In the genomic region with DNA sequence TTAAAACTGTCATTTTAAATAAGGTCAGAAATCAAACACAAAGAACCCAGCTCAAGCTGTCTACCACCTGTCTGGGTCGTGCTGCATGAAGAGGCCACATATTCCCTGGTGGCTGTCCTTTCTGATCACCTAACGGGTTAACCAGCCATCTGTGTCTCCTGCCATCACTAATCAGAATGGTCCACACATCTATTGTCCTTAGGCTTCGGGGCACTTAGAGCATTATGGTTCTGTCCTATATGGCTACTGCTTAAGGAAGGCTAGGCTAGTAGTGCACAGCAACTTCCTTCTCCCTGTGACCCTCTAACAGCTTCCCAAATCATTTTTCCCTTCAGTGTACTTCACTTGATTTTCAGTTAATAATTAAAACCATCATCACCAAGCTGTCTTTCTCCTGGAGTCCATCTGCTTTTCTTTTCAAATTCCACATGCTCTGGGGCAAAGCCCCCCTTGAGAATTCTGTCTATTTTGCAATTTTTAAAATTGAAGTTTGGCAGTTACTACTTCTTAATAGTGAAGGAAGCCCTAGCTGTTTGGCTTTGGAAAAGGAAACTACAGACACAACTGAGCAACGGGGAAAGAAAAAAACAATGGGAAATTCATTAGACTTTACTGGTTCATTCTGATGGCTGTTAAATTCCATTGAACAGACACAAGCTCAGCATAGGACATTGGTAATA, we compare ENCODE assay signal across 22 mouse cellular contexts.
DNase-seq lines count a peak whose midpoint lies in the region; ATAC-seq and TF ChIP-seq lines count a peak whose summit lies in the region.
"Had no signal": no experiment of that assay in that cellular context is flagged by ENCODE, and none has a peak within 500 bp of the region (broad histone marks: within the 10 kb centered on the region; RNA-seq: fewer than 3 reads in every experiment).

No protein-coding gene starts in this region.

- no peak overlapping the region for H3K27ac ChIP-seq in forebrain, embryonic 12.5 days
- H3K27ac ChIP-seq in forebrain, embryonic 11.5 days (ENCODE audit: low read depth, low read length) = no peak overlapping the region
- no peak overlapping the region for H3K27ac ChIP-seq in forebrain, embryonic 16.5 days (ENCODE audit: low read length)
- H3K27ac ChIP-seq: heart, embryonic 13.5 days; kidney, postnatal 0 days; limb, embryonic 15.5 days; stomach, embryonic 15.5 days had no signal

- no peaks in the 10 kb centered on the region for H3K36me3 ChIP-seq in forebrain, embryonic 12.5 days (replicated peaks)
- no peaks in the 10 kb centered on the region for H3K36me3 ChIP-seq in forebrain, embryonic 11.5 days (ENCODE audit: control insufficient read depth, insufficient read depth, low read length)
- no peaks in the 10 kb centered on the region for H3K36me3 ChIP-seq in forebrain, embryonic 16.5 days (ENCODE audit: control insufficient read depth, insufficient read depth)
- H3K36me3 ChIP-seq: heart, embryonic 13.5 days; limb, embryonic 15.5 days; stomach, embryonic 15.5 days had no signal

- no peak overlapping the region for H3K9ac ChIP-seq in forebrain, embryonic 12.5 days
- H3K9ac ChIP-seq in forebrain, embryonic 11.5 days (ENCODE audit: low read length) = no peak overlapping the region
- H3K9ac ChIP-seq in forebrain, embryonic 16.5 days (replicated peaks; ENCODE audit: low read depth, low read length) = no peak overlapping the region
- H3K9ac ChIP-seq: heart, embryonic 13.5 days; limb, embryonic 15.5 days; stomach, embryonic 15.5 days had no signal

- no peak for DNase-seq in forebrain, embryonic 11.5 days (ENCODE audit: low spot score)
- peak; percentile 66 for DNase-seq in brain, embryonic 14.5 days (ENCODE audit: low read depth)
- peak; percentile 10 for DNase-seq in mesoderm, embryonic 11.5 days (ENCODE audit: low read depth, low spot score)
- DNase-seq in kidney, adult 11 months = no peak
- no peak for DNase-seq in cerebellum, adult 18-20 months
- DNase-seq: adrenal gland, postnatal 10 days; B cell, adult 2 months; cerebellum, adult 11-12 months; heart, adult 11 months; heart, postnatal 36 days; layer of hippocampus, adult 9-11 months; lung, postnatal 14 days; thymus, adult 2 months had no signal

- no peak overlapping the region for H3K4me3 ChIP-seq in forebrain, embryonic 12.5 days (replicated peaks)
- no peak overlapping the region for H3K4me3 ChIP-seq in forebrain, embryonic 11.5 days (ENCODE audit: low read depth, low read length)
- H3K4me3 ChIP-seq in forebrain, embryonic 16.5 days (replicated peaks; ENCODE audit: low read length) = no peak overlapping the region
- H3K4me3 ChIP-seq: heart, embryonic 13.5 days; limb, embryonic 15.5 days; megakaryocyte, embryonic 14.5 days; stomach, embryonic 15.5 days had no signal

- no peaks in the 10 kb centered on the region for H3K9me3 ChIP-seq in forebrain, embryonic 12.5 days
- H3K9me3 ChIP-seq in forebrain, embryonic 11.5 days (ENCODE audit: control insufficient read depth, low read length) = no peaks in the 10 kb centered on the region
- H3K9me3 ChIP-seq in forebrain, embryonic 16.5 days (ENCODE audit: control insufficient read depth, low read length) = no peaks in the 10 kb centered on the region
- H3K9me3 ChIP-seq: heart, embryonic 13.5 days; limb, embryonic 15.5 days; megakaryocyte, embryonic 14.5 days; stomach, embryonic 15.5 days had no signal

- ATAC-seq in forebrain, embryonic 12.5 days (ENCODE audit: low FRiP score) = peak; percentile 49; the same call in 1 of the 2 replicates
- no peak; the same call in 1 of the 2 replicates for ATAC-seq in forebrain, embryonic 11.5 days (replicated peaks; ENCODE audit: low FRiP score)
- ATAC-seq in forebrain, embryonic 16.5 days = peak; percentile 66
- ATAC-seq in granulocyte monocyte progenitor cell, adult 5-6 weeks (replicated peaks; ENCODE audit: poor library complexity, severe bottlenecking) = no peak
- ATAC-seq: intestine, postnatal 0 days had no signal

- TF ChIP-seq POLR2A in brain, embryonic 14.5 days (IDR thresholded peaks at IDR 0.05; ENCODE audit: borderline replicate concordance, extremely low read depth, insufficient read depth, insufficient read length, poor library complexity, severe bottlenecking) = no peak

- WGBS in forebrain, embryonic 12.5 days = 57% methylated on average over 4 of the region's 4 CpGs
- WGBS in forebrain, embryonic 11.5 days = 60% methylated on average over 4 of the region's 4 CpGs
- WGBS in forebrain, embryonic 16.5 days = 46% methylated on average over 4 of the region's 4 CpGs

- no peaks in the 10 kb centered on the region for H3K27me3 ChIP-seq in forebrain, embryonic 12.5 days
- no peaks in the 10 kb centered on the region for H3K27me3 ChIP-seq in forebrain, embryonic 11.5 days (ENCODE audit: control insufficient read depth, insufficient read depth, low read length)
- H3K27me3 ChIP-seq in forebrain, embryonic 16.5 days (replicated peaks; ENCODE audit: control insufficient read depth, insufficient read depth, low read length) = no peaks in the 10 kb centered on the region
- H3K27me3 ChIP-seq: heart, embryonic 13.5 days; limb, embryonic 15.5 days; megakaryocyte, embryonic 14.5 days; stomach, embryonic 15.5 days had no signal

- no peak overlapping the region for H3K4me2 ChIP-seq in forebrain, embryonic 12.5 days
- no peak overlapping the region for H3K4me2 ChIP-seq in forebrain, embryonic 11.5 days (ENCODE audit: low read depth, low read length, severe bottlenecking)
- H3K4me2 ChIP-seq in forebrain, embryonic 16.5 days (ENCODE audit: low read length) = no peak overlapping the region
- H3K4me2 ChIP-seq: heart, embryonic 13.5 days; limb, embryonic 15.5 days; stomach, embryonic 15.5 days had no signal

- H3K4me1 ChIP-seq in forebrain, embryonic 12.5 days = no peaks in the 10 kb centered on the region
- no peaks in the 10 kb centered on the region for H3K4me1 ChIP-seq in forebrain, embryonic 11.5 days (replicated peaks; ENCODE audit: control insufficient read depth, insufficient read depth, low read length)
- H3K4me1 ChIP-seq in forebrain, embryonic 16.5 days (replicated peaks; ENCODE audit: control insufficient read depth, insufficient read depth, low read length) = no peaks in the 10 kb centered on the region
- H3K4me1 ChIP-seq: heart, embryonic 13.5 days; limb, embryonic 15.5 days; megakaryocyte, embryonic 14.5 days; stomach, embryonic 15.5 days had no signal

- TF ChIP-seq CTCF in brain, embryonic 14.5 days (IDR thresholded peaks at IDR 0.05; ENCODE audit: borderline replicate concordance, extremely low read depth, insufficient read depth, insufficient read length) = no peak

Comparison
In these comparisons a context has a peak if more than half of its experiments do, and no peak if none do; other contexts are left out.
1. ATAC-seq: peak in forebrain, embryonic 12.5 days (single experiment) and forebrain, embryonic 16.5 days (single experiment); none in forebrain, embryonic 11.5 days (single experiment) and granulocyte monocyte progenitor cell, adult 5-6 weeks (single experiment).
2. DNase-seq: peak in brain, embryonic 14.5 days (single experiment) and mesoderm, embryonic 11.5 days (single experiment); none in forebrain, embryonic 11.5 days (single experiment), kidney, adult 11 months (single experiment) and cerebellum, adult 18-20 months (0 of 2).